In genomic region chr1:33500111-33500510, GRCm38 (mm10) we compare ENCODE assay signal across 21 mouse cellular contexts.
DNase-seq lines count a peak whose midpoint lies in the region; ATAC-seq and TF ChIP-seq lines count a peak whose summit lies in the region.
"Had no signal": no experiment of that assay in that cellular context is flagged by ENCODE, and none has a peak within 500 bp of the region (broad histone marks: within the 10 kb centered on the region; RNA-seq: fewer than 3 reads in every experiment).

No protein-coding gene starts in this region.

- intact Hi-C loops in left cerebral cortex, postnatal 4 days (cut with DNase I): no loop called here
- intact Hi-C loops in left cerebral cortex, adult 2 months (cut with DNase I): no loop called here

- WGBS in embryonic facial prominence, embryonic 14.5 days: 80% methylated on average over 9 of the region's 9 CpGs
- 79% methylated on average over 9 of the region's 9 CpGs for WGBS in embryonic facial prominence, embryonic 10.5 days

- ATAC-seq in embryonic facial prominence, embryonic 14.5 days (ENCODE audit: low read depth): peak; percentile 78
- ATAC-seq: activated CD4-positive, CD25-positive, alpha-beta regulatory T cell, adult 4 months; inflammation-experienced regulatory T-cells, adult 6 months had no signal

- H3K36me3 ChIP-seq in embryonic facial prominence, embryonic 14.5 days (ENCODE audit: control insufficient read depth, insufficient read depth, low read length): no peaks in the 10 kb centered on the region
- H3K36me3 ChIP-seq in embryonic facial prominence, embryonic 10.5 days (replicated peaks): 0 out of 2 replicates have a peak, but pooled peaks cover 4% of the 10 kb centered on the region
- H3K36me3 ChIP-seq: limb, embryonic 15.5 days had no signal

- H3K27me3 ChIP-seq in embryonic facial prominence, embryonic 14.5 days (replicated peaks; ENCODE audit: control insufficient read depth, insufficient read depth, low read length): no peaks in the 10 kb centered on the region
- H3K27me3 ChIP-seq in embryonic facial prominence, embryonic 10.5 days (replicated peaks; ENCODE audit: low read depth, poor library complexity, severe bottlenecking): no peaks in the 10 kb centered on the region
- H3K27me3 ChIP-seq: CH12.LX; heart, embryonic 12.5 days; limb, embryonic 15.5 days; liver, embryonic 15.5 days had no signal

- no peak for TF ChIP-seq CTCF in left cerebral cortex, adult 2 months (IDR thresholded peaks at IDR 0.05)

- H3K4me2 ChIP-seq in embryonic facial prominence, embryonic 14.5 days (ENCODE audit: low read depth, low read length): no peak overlapping the region
- H3K4me2 ChIP-seq: heart, embryonic 12.5 days; limb, embryonic 15.5 days; liver, embryonic 15.5 days had no signal

- H3K4me3 ChIP-seq in embryonic facial prominence, embryonic 14.5 days (ENCODE audit: low read depth, low read length): no peak overlapping the region
- H3K4me3 ChIP-seq in embryonic facial prominence, embryonic 10.5 days: no peak overlapping the region
- H3K4me3 ChIP-seq in left cerebral cortex, adult 2 months: no peak overlapping the region
- H3K4me3 ChIP-seq: heart, embryonic 12.5 days; limb, embryonic 15.5 days; liver, embryonic 15.5 days had no signal

- no peaks in the 10 kb centered on the region for H3K9me3 ChIP-seq in embryonic facial prominence, embryonic 14.5 days (ENCODE audit: control insufficient read depth, low read length)
- no peaks in the 10 kb centered on the region for H3K9me3 ChIP-seq in embryonic facial prominence, embryonic 10.5 days
- H3K9me3 ChIP-seq: heart, embryonic 12.5 days; limb, embryonic 15.5 days; liver, embryonic 15.5 days had no signal

- no peak overlapping the region for H3K9ac ChIP-seq in embryonic facial prominence, embryonic 14.5 days (ENCODE audit: low read depth, low read length)
- H3K9ac ChIP-seq: heart, embryonic 12.5 days; limb, embryonic 15.5 days; liver, embryonic 15.5 days had no signal

- peak; percentile 29 for DNase-seq in embryonic facial prominence, embryonic 14.5 days (ENCODE audit: low spot score)
- no peak for DNase-seq in embryonic facial prominence, embryonic 10.5 days (ENCODE audit: low spot score)
- peak; percentile 27 for DNase-seq in left cerebral cortex, postnatal 4 days
- no peak for DNase-seq in left cerebral cortex, adult 2 months (ENCODE audit: extremely low spot score in 1 of 2, low spot score in 2 of 2)
- peak; percentile 31 for DNase-seq in cerebellum, adult 9-10 months
- no peak for DNase-seq in gastrocnemius, postnatal 4 days (ENCODE audit: low spot score in 2 of 2)
- DNase-seq in B cell, adult 2 months: no peak
- DNase-seq: adrenal gland, adult 8-10 months; gastrocnemius, postnatal 10 days; heart, adult 11 months; heart, postnatal 10 days; kidney, adult 18-20 months; lung, postnatal 4 days; midbrain, embryonic 14.5 days; thymus, adult 18-20 months had no signal

- no peak overlapping the region for H3K27ac ChIP-seq in embryonic facial prominence, embryonic 14.5 days (replicated peaks; ENCODE audit: low read depth, low read length)
- H3K27ac ChIP-seq in embryonic facial prominence, embryonic 10.5 days (replicated peaks): no peak overlapping the region
- no peak overlapping the region for H3K27ac ChIP-seq in left cerebral cortex, adult 2 months
- H3K27ac ChIP-seq: limb, embryonic 15.5 days; liver, embryonic 15.5 days had no signal

- H3K4me1 ChIP-seq in embryonic facial prominence, embryonic 14.5 days (ENCODE audit: control insufficient read depth, insufficient read depth, low read length): no peaks in the 10 kb centered on the region
- H3K4me1 ChIP-seq in embryonic facial prominence, embryonic 10.5 days: no peaks in the 10 kb centered on the region
- H3K4me1 ChIP-seq: limb, embryonic 15.5 days had no signal

Comparison
In these comparisons a context has a peak if more than half of its experiments do, and no peak if none do; other contexts are left out.
1. DNase-seq: peak in embryonic facial prominence, embryonic 14.5 days (single experiment), left cerebral cortex, postnatal 4 days (single experiment) and cerebellum, adult 9-10 months (single experiment); none in embryonic facial prominence, embryonic 10.5 days (single experiment), left cerebral cortex, adult 2 months (0 of 2), gastrocnemius, postnatal 4 days (0 of 2) and B cell, adult 2 months (0 of 2).